Mouse (Mus musculus): ENCODE results near the gene Slc7a1.

The Slc7a1 gene

GRCm38 (mm10) chr5:148399660-148400443 is at the start of gene Slc7a1:
Gene Slc7a1, minus strand, starts transcription at chr5:148399904.
- DNase-seq (ENCODE audit: low spot score in 2 of 2): peak; percentile 80 to 84

- no peak for DNase-seq (ENCODE audit: low spot score in 2 of 2)
These were observed 45.3 kb upstream of the Slc7a1 start for GRCm38 (mm10) chr5:148444974-148445373.

- DNase-seq (ENCODE audit: low spot score in 2 of 2): no peak
These were observed 44.0 kb upstream of the Slc7a1 start for GRCm38 (mm10) chr5:148443734-148444133.

- DNase-seq (ENCODE audit: low spot score in 2 of 2): no peak
These were observed 36.0 kb upstream of the Slc7a1 start for GRCm38 (mm10) chr5:148435660-148436059.

- no peak for DNase-seq (ENCODE audit: low spot score in 2 of 2)
These were observed 32.4 kb upstream of the Slc7a1 start for GRCm38 (mm10) chr5:148432121-148432520.

DNA sequence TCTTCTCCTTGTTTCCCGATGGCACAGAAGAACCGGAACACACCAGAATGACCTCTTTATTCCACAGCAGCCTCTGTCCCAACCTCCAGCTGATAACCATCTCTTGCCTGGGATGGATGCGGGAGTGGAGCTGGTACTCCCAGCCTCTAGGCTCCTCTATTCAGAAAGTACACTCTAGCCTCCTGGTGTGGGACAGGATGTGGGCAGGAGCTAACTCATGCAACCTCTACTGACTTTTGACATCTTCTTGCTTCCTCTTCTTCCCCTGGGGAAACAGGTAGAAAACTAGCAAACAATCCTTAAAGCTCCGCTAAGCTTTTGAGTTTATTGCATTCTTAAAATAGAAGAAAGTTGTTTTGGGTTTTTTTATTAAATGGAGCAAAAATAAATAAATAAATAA is 29.1 kb upstream of the Slc7a1 start:
- no peak for DNase-seq (ENCODE audit: low spot score in 2 of 2)

DNA sequence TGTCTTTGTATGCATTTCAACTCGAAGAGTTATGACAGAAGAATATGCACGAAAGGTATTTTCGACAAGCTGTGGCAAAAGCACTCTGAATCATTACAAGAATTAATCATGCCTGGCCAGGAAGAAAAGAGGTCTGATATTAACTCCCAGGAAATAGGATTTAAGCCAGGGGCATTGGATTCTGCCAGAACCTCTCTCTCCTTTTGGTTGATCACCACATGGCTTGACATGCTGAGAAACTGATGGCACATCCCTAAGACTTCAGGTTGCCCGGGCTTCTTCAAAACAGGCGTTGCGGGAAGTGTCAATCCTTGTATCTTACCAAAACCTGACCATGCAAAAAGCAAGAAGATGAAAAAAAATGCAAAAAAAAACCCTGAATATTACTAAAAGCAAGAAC is 25.4 kb upstream of the Slc7a1 start:
- DNase-seq (ENCODE audit: low spot score in 2 of 2): no peak

GRCm38 (mm10) chr5:148421326-148421725 is 21.6 kb upstream of the Slc7a1 start:
- no peak for DNase-seq (ENCODE audit: low spot score in 2 of 2)

GRCm38 (mm10) chr5:148419112-148419526 is 19.4 kb upstream of the Slc7a1 start:
- no peak for DNase-seq (ENCODE audit: low spot score in 2 of 2)

DNA sequence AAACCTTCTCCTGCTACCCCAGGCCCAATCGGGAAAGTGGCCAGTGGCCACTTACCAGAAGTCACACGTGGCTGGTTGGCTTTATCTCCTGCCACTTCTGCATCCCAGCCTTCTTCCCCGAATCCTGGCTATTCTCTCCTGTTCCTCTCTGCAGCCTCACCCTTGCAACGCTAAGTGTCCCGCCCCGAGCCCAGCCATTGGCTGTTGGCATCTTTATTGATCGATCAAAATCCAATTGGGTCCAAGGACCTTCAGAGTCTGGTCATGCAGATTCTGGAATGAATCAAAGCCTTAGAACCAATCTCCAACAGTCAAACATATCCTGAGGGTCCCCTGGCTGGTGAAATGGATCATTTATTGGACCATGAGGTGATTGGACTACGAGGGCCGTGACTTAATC is 18.7 kb upstream of the Slc7a1 start:
- DNase-seq (ENCODE audit: low spot score in 2 of 2): no peak

DNA sequence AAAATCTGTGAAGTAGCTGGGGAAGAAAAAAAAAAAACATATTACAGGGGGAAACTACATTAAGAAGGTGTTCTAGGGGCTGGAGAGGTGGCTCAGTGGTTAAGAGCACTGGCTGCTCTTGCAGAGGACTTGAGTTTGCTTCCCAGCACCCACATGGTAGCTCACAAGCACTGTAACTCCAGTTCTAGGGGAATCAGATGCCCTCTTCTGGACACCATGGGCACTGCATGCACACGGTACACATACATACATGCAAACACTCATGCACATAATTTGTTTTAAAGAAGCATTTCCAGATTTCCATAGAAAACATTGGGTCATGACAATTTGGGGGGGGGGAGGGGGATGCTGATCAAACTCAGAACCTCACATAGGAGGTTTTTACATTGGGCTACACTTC is 18.1 kb upstream of the Slc7a1 start:
- no peak for DNase-seq (ENCODE audit: low spot score in 2 of 2)

DNA sequence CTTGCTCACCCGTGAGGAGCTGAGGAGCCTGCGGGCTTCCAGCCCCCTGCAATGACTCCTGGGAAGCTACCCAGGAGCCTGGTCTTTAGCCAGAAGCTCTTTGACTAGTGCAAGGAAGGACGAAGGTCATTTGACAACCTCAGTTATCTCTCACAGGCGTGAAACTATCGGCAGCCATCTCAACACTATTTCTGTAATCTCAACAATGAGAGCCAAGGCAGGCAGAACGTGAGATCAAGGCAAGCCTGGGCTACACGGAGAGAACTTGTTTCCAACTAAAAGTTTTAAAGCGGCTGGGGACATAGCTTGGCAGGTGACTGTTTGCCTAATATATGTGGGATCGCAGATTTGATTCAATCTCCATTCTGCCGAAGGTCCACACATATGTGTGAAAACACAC is 16.8 kb upstream of the Slc7a1 start:
- no peak for DNase-seq (ENCODE audit: low spot score in 2 of 2)

GRCm38 (mm10) chr5:148414233-148414632 is 14.5 kb upstream of the Slc7a1 start:
- DNase-seq (ENCODE audit: low spot score in 2 of 2): no peak

GRCm38 (mm10) chr5:148412504-148412903 is 12.8 kb upstream of the Slc7a1 start:
- DNase-seq (ENCODE audit: low spot score in 2 of 2): no peak

DNA sequence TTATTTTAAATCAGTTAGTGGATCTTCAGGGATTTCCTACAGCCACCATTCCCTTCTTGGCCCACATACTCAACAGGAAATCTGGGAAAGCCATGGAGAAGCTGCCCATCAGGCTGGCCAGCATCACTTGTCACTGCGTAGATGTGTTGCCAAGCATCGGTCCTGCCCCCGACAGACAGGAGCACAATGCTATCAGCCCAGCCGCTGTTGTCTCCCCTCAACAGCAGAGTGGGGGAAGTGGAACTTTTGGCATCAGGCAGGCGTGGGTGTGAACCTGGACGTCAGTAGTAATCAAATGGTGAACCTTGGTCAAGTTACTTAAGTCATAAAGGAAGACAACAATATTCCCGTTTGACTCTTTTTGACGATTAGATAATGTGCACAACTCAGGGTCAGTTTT is 9.8 kb upstream of the Slc7a1 start:
- DNase-seq (ENCODE audit: low spot score in 2 of 2): no peak

- DNase-seq (ENCODE audit: low spot score in 2 of 2): no peak
These were observed 7.2 kb upstream of the Slc7a1 start for GRCm38 (mm10) chr5:148406913-148407312.

GRCm38 (mm10) chr5:148404548-148404947 is 4.8 kb upstream of the Slc7a1 start:
- no peak for DNase-seq (ENCODE audit: low spot score in 2 of 2)

GRCm38 (mm10) chr5:148402641-148403040 is 2.9 kb upstream of the Slc7a1 start:
- DNase-seq (ENCODE audit: low spot score in 2 of 2): no peak

DNA sequence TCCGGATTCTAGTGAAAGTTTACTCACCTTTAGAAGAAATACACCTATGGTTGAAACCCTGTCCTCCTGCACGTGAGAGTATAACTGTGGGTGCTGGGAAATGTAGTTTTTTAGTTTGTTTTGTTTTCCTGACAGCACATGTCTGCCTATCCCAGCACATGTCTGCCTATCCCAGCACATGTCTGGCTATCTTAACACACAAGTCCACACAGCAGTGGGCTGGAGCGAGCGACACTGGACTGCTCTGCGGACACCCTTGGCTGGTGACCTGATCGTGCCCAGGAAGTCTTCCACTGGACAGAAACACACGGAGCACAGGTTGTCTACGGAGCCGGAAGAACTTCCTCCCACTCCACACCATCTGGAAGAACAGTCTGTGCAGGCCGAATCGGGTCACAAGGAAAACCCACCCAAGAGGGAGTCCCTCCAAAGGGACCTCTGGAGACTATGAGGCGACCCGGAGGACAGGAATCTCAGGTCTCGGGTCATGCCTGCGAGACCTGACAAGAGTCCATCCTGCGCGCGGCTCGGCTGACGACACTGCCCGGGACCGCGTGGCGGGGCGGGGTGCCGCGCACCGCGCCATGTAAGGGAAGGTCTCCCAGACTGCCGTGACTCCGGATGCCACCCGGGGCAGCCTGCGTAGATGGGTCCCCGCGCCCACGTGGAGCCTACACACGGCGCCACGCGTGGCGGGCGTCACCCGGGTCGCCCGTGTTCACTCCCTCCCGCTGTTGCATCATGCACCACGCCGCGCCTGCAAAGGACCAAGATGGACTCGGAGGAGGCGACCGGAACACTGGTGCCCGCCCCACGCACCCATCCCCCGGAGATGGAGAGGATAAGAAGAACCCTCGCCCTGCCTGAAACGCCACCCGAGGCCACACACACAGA is 691 bp downstream of the Slc7a1 start:
- DNase-seq (ENCODE audit: low spot score in 2 of 2): peak; percentile 55 to 61

- DNase-seq (ENCODE audit: low spot score in 2 of 2): no peak
These were observed 1.3 kb downstream of the Slc7a1 start for GRCm38 (mm10) chr5:148398451-148398765.

- no peak for DNase-seq (ENCODE audit: low spot score in 2 of 2)
These were observed 1.8 kb downstream of the Slc7a1 start for GRCm38 (mm10) chr5:148397911-148398310.

GRCm38 (mm10) chr5:148397418-148397817 is 2.3 kb downstream of the Slc7a1 start:
- DNase-seq (ENCODE audit: low spot score in 2 of 2): no peak

DNA sequence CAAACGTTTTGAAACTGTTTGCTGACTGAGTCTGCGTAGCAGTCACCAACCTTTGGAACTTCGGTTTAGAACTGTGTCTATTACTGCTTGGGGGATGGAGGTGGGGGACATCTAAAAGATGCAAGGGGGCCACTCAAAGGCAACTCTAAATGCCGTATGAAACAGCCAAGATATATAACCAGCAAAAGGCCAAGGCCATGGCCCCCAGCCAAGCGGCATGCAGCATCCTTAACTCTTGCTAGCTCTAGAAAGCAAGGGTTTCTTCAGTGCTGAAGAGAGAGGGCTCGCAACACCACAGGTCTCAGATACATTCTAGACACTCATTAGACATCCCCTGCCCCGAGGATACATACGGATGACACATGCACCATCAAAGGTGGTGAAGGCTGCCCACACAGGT is 6.4 kb downstream of the Slc7a1 start:
- no peak for DNase-seq (ENCODE audit: low spot score in 2 of 2)

Data from frontal cortex, postnatal 10 days (tissue).